Mouse (Mus musculus) myocyte (in vitro differentiated cells): ENCODE data around the gene Dlgap4.

ENCODE experiments used
- E2F4 ChIP-seq: IDR thresholded peaks from one replicate; pipeline ENCODE4 v1.6.1; 2011; ENCODE audit warnings: mild to moderate bottlenecking, control low read depth, moderate library complexity; ENCODE audit not compliant: insufficient read depth
- MAX ChIP-seq: IDR thresholded peaks from one replicate; pipeline ENCODE4 v1.6.1; 2011; ENCODE audit warnings: low read depth, mild to moderate bottlenecking, control low read depth
- MYOD1 ChIP-seq, 3 experiments: IDR thresholded peaks; one replicate each; pipeline ENCODE4 v1.6.1; 2011; ENCODE audit warnings: control low read depth in 2 of 3, low read depth in 2 of 3, mild to moderate bottlenecking in 2 of 3, moderate library complexity in 1 of 3; ENCODE audit not compliant: insufficient read length in 2 of 3, control insufficient read depth in 1 of 3
- MYOG ChIP-seq, 3 experiments: IDR thresholded peaks; one replicate each; pipeline ENCODE4 v1.6.1; 2011; ENCODE audit warnings: control low read depth in 2 of 3, low read depth in 2 of 3, mild to moderate bottlenecking in 2 of 3; ENCODE audit not compliant: insufficient read length in 2 of 3, control insufficient read depth in 1 of 3, insufficient read depth in 1 of 3
- POLR2A ChIP-seq: IDR thresholded peaks from one replicate; pipeline ENCODE4 v1.6.1; 2011; ENCODE audit warnings: low read depth, mild to moderate bottlenecking, control low read depth, moderate library complexity; ENCODE audit not compliant: insufficient read length
- POLR2AphosphoS2 ChIP-seq: IDR thresholded peaks from one replicate; pipeline ENCODE4 v1.6.1; 2011; ENCODE audit warnings: low read depth, control low read depth; ENCODE audit not compliant: insufficient read length
- SRF ChIP-seq: IDR thresholded peaks from one replicate; pipeline ENCODE4 v1.6.1; 2011; ENCODE audit warnings: low read depth; ENCODE audit not compliant: control insufficient read depth, insufficient read length
- TCF12 ChIP-seq: IDR thresholded peaks from one replicate; pipeline ENCODE4 v1.6.1; 2011; ENCODE audit warnings: mild to moderate bottlenecking, control low read depth; ENCODE audit not compliant: poor library complexity, insufficient read depth, severe bottlenecking
- USF1 ChIP-seq: IDR thresholded peaks from one replicate; pipeline ENCODE4 v1.6.1; 2011; ENCODE audit warnings: low read depth, mild to moderate bottlenecking, control low read depth, moderate library complexity

- TF ChIP-seq POLR2A (no peak), SRF (no peak), USF1 (no peak), MAX (no peak), TCF12 (no peak), POLR2AphosphoS2 (no peak), MYOG (IDR thresholded peaks at IDR 0.05; ENCODE audit: control insufficient read depth in 1 of 3, insufficient read depth in 1 of 3, insufficient read length in 2 of 3, low read depth in 2 of 3) (no peak), MYOD1 (IDR thresholded peaks at IDR 0.05; ENCODE audit: control insufficient read depth in 1 of 3, insufficient read length in 2 of 3, low read depth in 2 of 3) (no peak), E2F4 (no peak)
These were observed 21.6 kb downstream of the Dlgap4 start for GRCm38 (mm10) chr2:156635091-156635490.
